Mouse (Mus musculus) hindbrain, embryonic 16.5 days (tissue): Measurements from ENCODE around the gene Dhx30. TPM values are rescaled to one million over a fixed set of nuclear protein-coding genes. Genes with fewer than 3 reads are reported as not detected.
"Not testable (repeated sequence)": the region's sequence is repeated elsewhere in the genome, so short reads cannot be mapped to it uniquely, and the experiment has no call there.

Experiments
- ATAC-seq: fragments of 200-750 bp; cut with Nextera tagmentation; 2 replicates; pipeline ENCODE4 v1.8.0; 2017; ENCODE audit warnings: moderate TSS enrichment, moderate library complexity
- H3K27ac ChIP-seq: fragments of 300-500 bp; sonication (generic); 2 replicates; pipeline ENCODE4 v1.5.1; 2014; ENCODE audit warnings: low read depth, mild to moderate bottlenecking, control low read depth, low read length, moderate library complexity
- H3K27me3 ChIP-seq: fragments of 300-500 bp; sonication (generic); replicated peaks from 2 replicates; pipeline ENCODE4 v1.6.1; 2014; ENCODE audit warnings: low read length; ENCODE audit not compliant: control insufficient read depth, insufficient read depth
- H3K36me3 ChIP-seq: fragments of 300-500 bp; sonication (generic); 2 replicates; pipeline ENCODE4 v1.6.1; 2014; ENCODE audit warnings: mild to moderate bottlenecking, low read length, moderate library complexity, mixed read lengths; ENCODE audit not compliant: control insufficient read depth, insufficient read depth
- H3K4me1 ChIP-seq: fragments of 300-500 bp; sonication (generic); 2 replicates; pipeline ENCODE4 v1.6.1; 2014; ENCODE audit warnings: low read depth, low read length; ENCODE audit not compliant: control insufficient read depth, insufficient read depth
- H3K4me2 ChIP-seq: fragments of 300-500 bp; sonication (generic); 2 replicates; pipeline ENCODE4 v1.6.1; 2014; ENCODE audit warnings: mild to moderate bottlenecking, low read length, control low read depth, moderate library complexity
- H3K4me3 ChIP-seq: fragments of 300-500 bp; sonication (generic); 2 replicates; pipeline ENCODE4 v1.5.1; 2014; ENCODE audit warnings: mild to moderate bottlenecking, low read length, control low read depth, moderate library complexity
- H3K9ac ChIP-seq: fragments of 300-500 bp; sonication (generic); 2 replicates; pipeline ENCODE4 v1.6.1; 2014; ENCODE audit warnings: low read depth, mild to moderate bottlenecking, control low read depth, low read length, moderate library complexity
- H3K9me3 ChIP-seq: fragments of 300-500 bp; sonication (generic); 2 replicates; pipeline ENCODE4 v1.6.1; 2014; ENCODE audit warnings: mild to moderate bottlenecking, low read length, moderate library complexity; ENCODE audit not compliant: control insufficient read depth
- WGBS: fragments of 180-500 bp; shearing (Covaris S2); extraction: QIAGEN DNeasy Blood & Tissue Kit; methylation state at CpG from one replicate; pipeline ENCODE4 v1.1.7; 2014; 5-methylcytosine and 5-hydroxymethylcytosine counted together
- polyA plus RNA-seq: library from polyadenylated mRNA; unstranded; fragments of >200 nt; fragmentation: Nextera tagmentation; extraction: Ambion mirVana; gene quantifications from 2 replicates; pipeline ENCODE4 v1.2.1, GENCODE M21; 2015

The Dhx30 gene
- polyA plus RNA-seq, 1 experiment from 2014 or later, result 154 TPM

- peak overlapping the region; percentile 88 for H3K9ac ChIP-seq
- peak overlapping the region; percentile 65 for H3K4me2 ChIP-seq
- H3K9me3 ChIP-seq, result no peaks in the 10 kb centered on the region
- 3% methylated on average over 18 of the region's 38 CpGs for WGBS
- peaks cover 9% of the 10 kb centered on the region for H3K36me3 ChIP-seq
- peak overlapping the region; percentile 93 for H3K27ac ChIP-seq
- peaks cover 27% of the 10 kb centered on the region for H3K4me1 ChIP-seq
- H3K27me3 ChIP-seq, result no peaks in the 10 kb centered on the region
- H3K4me3 ChIP-seq, result peak overlapping the region; percentile 82
- peak; percentile 77 for ATAC-seq
These were observed 14.6 kb upstream of the Dhx30 start for GRCm38 (mm10) chr9:110132201-110132605.

GRCm38 (mm10) chr9:110131525-110132197, 14.0 kb upstream of the Dhx30 start:
- peak; percentile 96 for ATAC-seq
- no peaks in the 10 kb centered on the region for H3K27me3 ChIP-seq
- H3K4me1 ChIP-seq, result peaks cover 27% of the 10 kb centered on the region
- peak overlapping the region; percentile 88 for H3K9ac ChIP-seq
- no peaks in the 10 kb centered on the region for H3K9me3 ChIP-seq
- H3K27ac ChIP-seq, result peak overlapping the region; percentile 93
- peak overlapping the region; percentile 82 for H3K4me3 ChIP-seq
- peaks cover 8% of the 10 kb centered on the region for H3K36me3 ChIP-seq
- peak overlapping the region; percentile 65 for H3K4me2 ChIP-seq
- WGBS, result under 1% methylated on average over 60 of the region's 64 CpGs

GRCm38 (mm10) chr9:110130896-110131524, 13.4 kb upstream of the Dhx30 start:
- Histone ChIP-seq H3K4me3 (peak overlapping the region; percentile 82), H3K27ac (peak overlapping the region; percentile 93), H3K9me3 (no peaks in the 10 kb centered on the region), H3K4me2 (peak overlapping the region; percentile 65), H3K27me3 (no peaks in the 10 kb centered on the region), H3K9ac (peak overlapping the region; percentile 88), H3K4me1 (peaks cover 27% of the 10 kb centered on the region), H3K36me3 (peaks cover 4% of the 10 kb centered on the region; the same call in 1 of the 2 replicates)
- ATAC-seq, result no peak
- WGBS, result 29% methylated on average over 10 of the region's 10 CpGs

GRCm38 (mm10) chr9:110124008-110124540, 6.4 kb upstream of the Dhx30 start:
- H3K36me3 ChIP-seq, H3K4me3 ChIP-seq, H3K9ac ChIP-seq, H3K27ac ChIP-seq, H3K27me3 ChIP-seq, ATAC-seq, H3K4me1 ChIP-seq, H3K4me2 ChIP-seq, H3K9me3 ChIP-seq: not testable (repeated sequence)
- 54% methylated on average over 2 of the region's 2 CpGs for WGBS

GRCm38 (mm10) chr9:110123322-110123721, 5.7 kb upstream of the Dhx30 start:
- no peaks in the 10 kb centered on the region for H3K9me3 ChIP-seq
- no peak for ATAC-seq
- H3K4me3 ChIP-seq, result no peak overlapping the region
- no peak overlapping the region for H3K9ac ChIP-seq
- H3K4me1 ChIP-seq, result peaks cover 5% of the 10 kb centered on the region
- 90% methylated on average over 2 of the region's 2 CpGs for WGBS
- H3K27me3 ChIP-seq, result no peaks in the 10 kb centered on the region
- H3K4me2 ChIP-seq, result no peak overlapping the region
- no peak overlapping the region for H3K27ac ChIP-seq
- H3K36me3 ChIP-seq, result no peaks in the 10 kb centered on the region

- H3K27ac ChIP-seq, result no peak overlapping the region
- H3K9me3 ChIP-seq, result no peaks in the 10 kb centered on the region
- WGBS, result 74% methylated on average over 4 of the region's 4 CpGs
- peaks cover 9% of the 10 kb centered on the region for H3K4me1 ChIP-seq
- H3K36me3 ChIP-seq, result no peaks in the 10 kb centered on the region
- H3K4me2 ChIP-seq, result no peak overlapping the region
- no peaks in the 10 kb centered on the region for H3K27me3 ChIP-seq
- ATAC-seq, result no peak
- H3K4me3 ChIP-seq, result no peak overlapping the region
- H3K9ac ChIP-seq, result no peak overlapping the region
These were observed 3.8 kb upstream of the Dhx30 start for GRCm38 (mm10) chr9:110121424-110121823.

DNA sequence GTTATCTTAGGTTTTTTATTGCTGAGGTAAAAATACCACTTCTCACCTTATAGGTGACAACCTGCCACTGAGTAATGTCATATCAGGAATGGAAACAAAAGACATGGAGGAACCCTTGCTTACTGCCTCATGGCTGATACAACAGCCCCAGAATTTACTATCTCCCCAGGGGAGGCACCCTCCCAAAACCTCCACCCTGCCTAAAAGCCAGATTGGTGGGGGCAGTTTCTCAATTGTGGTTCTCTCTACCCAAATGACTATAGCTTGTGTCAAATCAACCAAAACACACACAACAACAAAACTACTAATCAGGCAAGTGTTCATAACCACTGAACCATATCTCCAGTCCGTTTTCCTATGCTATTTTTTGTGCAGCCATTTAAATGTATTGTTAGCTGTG, 619 bp upstream of the Dhx30 start:
- Histone ChIP-seq H3K27ac (peak overlapping the region; percentile 96; the same call in 1 of the 2 replicates), H3K4me1 (peaks cover 16% of the 10 kb centered on the region), H3K4me3 (peak overlapping the region; percentile 79), H3K27me3 (no peaks in the 10 kb centered on the region), H3K4me2 (peak overlapping the region; percentile 80), H3K9me3 (no peaks in the 10 kb centered on the region), H3K9ac (peak overlapping the region; percentile 93), H3K36me3 (peaks cover 1% of the 10 kb centered on the region)
- no peak for ATAC-seq
- WGBS, result 42% methylated on average over 1 of the region's 1 CpGs

DNA sequence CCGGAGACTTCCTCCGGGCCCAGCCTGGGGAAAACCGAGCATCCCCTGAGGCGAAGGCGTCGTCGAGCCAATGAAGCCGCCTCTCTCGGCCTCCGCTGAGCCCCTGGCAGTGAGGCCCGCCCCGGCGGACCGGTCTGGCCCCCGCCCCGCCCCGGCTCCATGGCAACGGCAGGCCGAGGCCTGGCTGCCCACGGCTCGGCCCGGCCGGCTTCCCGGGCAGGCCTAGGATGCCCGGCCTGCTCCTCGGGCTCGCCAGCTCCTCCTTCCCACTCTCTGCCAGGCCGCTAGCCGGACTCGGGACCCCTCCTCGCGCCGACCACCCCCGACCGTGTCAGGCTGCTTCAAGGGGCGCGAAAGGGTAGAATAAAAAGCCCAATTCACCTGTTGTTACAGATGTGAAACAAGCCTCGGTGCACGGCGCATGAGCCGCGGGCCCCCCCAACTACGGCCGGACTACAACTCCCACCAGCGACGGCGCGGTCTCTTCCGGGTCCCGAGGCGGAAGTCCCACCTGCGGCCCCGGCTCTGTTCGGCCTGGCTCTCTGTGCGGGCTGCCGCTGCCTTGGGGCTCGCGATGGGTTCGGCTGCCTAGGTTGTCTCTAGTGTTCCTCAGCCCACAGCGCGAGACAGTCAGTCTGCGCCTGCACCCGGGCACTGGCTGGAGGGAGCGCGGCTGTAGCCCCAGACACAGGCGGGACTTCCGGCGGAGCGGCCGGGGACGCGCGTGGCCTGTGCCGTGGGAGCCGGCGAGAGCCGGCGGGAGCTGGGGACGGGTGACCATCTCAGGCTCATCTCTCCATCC, 452 bp downstream of the Dhx30 start, which contains the start of gene Smarcc1:
TSS of gene Smarcc1 (plus strand) at position 732 of the 802 bp plus-strand sequence.
- Histone ChIP-seq H3K9ac (peak within 1 kb of the TSS; percentile 93), H3K27ac (peak within 1 kb of the TSS; percentile 96), H3K27me3 (no peaks in the 10 kb centered on the region), H3K4me1 (peaks cover 16% of the 10 kb centered on the region), H3K4me3 (peak within 1 kb of the TSS; percentile 79), H3K36me3 (peaks cover 11% of the 10 kb centered on the region), H3K9me3 (no peaks in the 10 kb centered on the region), H3K4me2 (peak within 1 kb of the TSS; percentile 80)
- ATAC-seq, result peak; percentile 98
- WGBS, result under 1% methylated on average over 64 of the region's 79 CpGs
